Mouse (Mus musculus) frontal cortex, postnatal 10 days (tissue): ENCODE results near the gene 1110008L16Rik.
"Not testable (repeated sequence)": the region's sequence is repeated elsewhere in the genome, so short reads cannot be mapped to it uniquely, and the experiment has no call there.

Source experiments
- DNase-seq, 2 experiments: peaks; one replicate each; pipeline ENCODE4 v3.0.0; 2022; ENCODE audit warnings: low spot score in 2 of 2, mixed read lengths in 1 of 2

Gene 1110008L16Rik

GRCm38 (mm10) chr12:55343045-55343444, 43.7 kb downstream of the 1110008L16Rik start:
- DNase-seq, result not testable (repeated sequence)

GRCm38 (mm10) chr12:55343998-55344397, 44.6 kb downstream of the 1110008L16Rik start:
- DNase-seq, result no peak

GRCm38 (mm10) chr12:55344583-55344982, 45.2 kb downstream of the 1110008L16Rik start:
- no peak for DNase-seq

- no peak for DNase-seq
Observed at GRCm38 (mm10) chr12:55353423-55353822, 54.0 kb downstream of the 1110008L16Rik start.

- peak in 1 of 2 experiments; percentile 15 for DNase-seq
Observed at GRCm38 (mm10) chr12:55354904-55355303, 55.5 kb downstream of the 1110008L16Rik start.

GRCm38 (mm10) chr12:55357303-55357702, 57.9 kb downstream of the 1110008L16Rik start:
- DNase-seq, result no peak

- DNase-seq, result no peak
Observed at GRCm38 (mm10) chr12:55360929-55361328, 61.6 kb downstream of the 1110008L16Rik start.

GRCm38 (mm10) chr12:55365083-55365482, 65.7 kb downstream of the 1110008L16Rik start:
- DNase-seq, result no peak

- DNase-seq, result no peak
Observed at GRCm38 (mm10) chr12:55372424-55373055, 73.2 kb downstream of the 1110008L16Rik start.

GRCm38 (mm10) chr12:55376956-55377609, 77.7 kb downstream of the 1110008L16Rik start:
- no peak for DNase-seq

GRCm38 (mm10) chr12:55377610-55377980, 78.2 kb downstream of the 1110008L16Rik start:
- DNase-seq, result no peak

GRCm38 (mm10) chr12:55384023-55384749, 84.8 kb downstream of the 1110008L16Rik start, which contains the start of gene Psma6:
TSS of gene Psma6 (plus strand) at chr12:55384222.
- DNase-seq, result no peak

GRCm38 (mm10) chr12:55384826-55385225, 85.4 kb downstream of the 1110008L16Rik start:
- no peak for DNase-seq

GRCm38 (mm10) chr12:55385931-55386330, 86.6 kb downstream of the 1110008L16Rik start:
- DNase-seq, result no peak

- no peak for DNase-seq
Observed at GRCm38 (mm10) chr12:55386456-55386855, 87.1 kb downstream of the 1110008L16Rik start.

GRCm38 (mm10) chr12:55387083-55387787, 87.9 kb downstream of the 1110008L16Rik start:
- DNase-seq, result no peak

- DNase-seq, result no peak
Observed at GRCm38 (mm10) chr12:55387788-55388465, 88.5 kb downstream of the 1110008L16Rik start.

GRCm38 (mm10) chr12:55388478-55388877, 89.1 kb downstream of the 1110008L16Rik start:
- peak in 1 of 2 experiments; percentile 20 for DNase-seq

GRCm38 (mm10) chr12:55389132-55390081, 90.0 kb downstream of the 1110008L16Rik start:
- no peak for DNase-seq

- no peak for DNase-seq
Observed at GRCm38 (mm10) chr12:55392120-55392519, 92.7 kb downstream of the 1110008L16Rik start.
